Mouse (Mus musculus): ENCODE measurements around the gene Ralb.

Gene Ralb

DNA sequence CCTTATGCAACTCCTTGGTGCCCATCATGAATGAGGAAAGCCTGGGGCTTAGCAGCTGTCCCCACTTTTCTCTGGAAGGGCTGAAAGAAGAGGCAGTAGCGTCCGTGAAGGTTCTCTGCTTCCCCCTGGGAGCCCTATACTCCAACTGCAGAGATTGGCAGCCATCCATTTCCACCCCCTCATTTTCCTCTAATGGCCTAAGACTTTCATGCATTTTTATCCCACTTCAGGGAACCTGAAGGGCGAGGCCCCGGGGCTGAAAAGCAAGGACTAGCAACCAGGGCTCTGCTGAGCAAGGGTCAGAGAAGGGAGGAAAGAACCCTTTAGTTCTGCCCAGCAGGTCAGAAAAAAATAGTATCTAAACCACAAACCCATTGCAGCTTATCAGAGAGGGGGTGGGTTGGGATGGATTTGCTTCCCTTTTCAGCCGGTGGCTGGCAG, 20.4 kb upstream of the Ralb start:
- DNase-seq (ENCODE audit: low read depth in 2 of 2, low spot score in 2 of 2), result no peak

DNA sequence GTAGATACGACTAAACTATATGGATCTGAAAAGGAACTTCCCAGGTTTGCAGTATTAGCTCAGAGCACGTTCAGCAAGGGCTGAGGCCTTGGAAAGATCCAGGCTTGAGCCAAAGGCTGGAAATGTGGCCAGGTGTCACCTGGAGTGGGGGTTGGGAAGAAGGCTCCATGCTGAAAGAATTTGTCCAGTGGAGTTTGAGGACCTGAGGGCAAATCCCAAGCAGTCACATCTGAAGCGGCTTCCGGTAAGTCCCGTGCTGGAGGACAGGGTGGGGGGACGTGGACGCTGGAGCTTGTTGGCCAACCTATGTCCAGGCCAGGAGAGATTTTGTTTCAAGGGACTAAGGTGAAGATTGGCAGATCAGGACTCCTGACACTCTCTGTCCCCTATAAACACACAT, 19.2 kb upstream of the Ralb start:
- DNase-seq (ENCODE audit: low read depth in 2 of 2, low spot score in 2 of 2), result no peak

DNA sequence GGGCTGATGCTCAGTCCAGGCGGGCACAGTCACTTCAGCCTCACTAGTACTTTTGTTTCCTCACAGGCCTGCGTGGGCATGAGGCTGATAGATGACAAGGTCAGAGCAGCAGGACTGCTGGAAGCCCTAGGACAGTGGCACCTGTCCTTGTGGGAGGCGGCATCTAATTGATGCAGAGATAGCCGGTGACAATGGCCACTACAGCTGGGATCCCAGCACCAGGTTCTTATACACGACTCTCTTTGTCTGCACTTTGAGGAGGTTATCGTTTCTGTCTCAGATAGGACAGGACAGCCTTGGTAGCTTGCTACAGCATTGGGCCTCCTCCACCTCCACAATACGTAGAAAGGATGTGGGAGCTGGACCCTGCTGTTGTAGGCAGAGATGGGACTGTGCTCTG, 18.8 kb upstream of the Ralb start:
- no peak for DNase-seq (ENCODE audit: low read depth in 2 of 2, low spot score in 2 of 2)

DNA sequence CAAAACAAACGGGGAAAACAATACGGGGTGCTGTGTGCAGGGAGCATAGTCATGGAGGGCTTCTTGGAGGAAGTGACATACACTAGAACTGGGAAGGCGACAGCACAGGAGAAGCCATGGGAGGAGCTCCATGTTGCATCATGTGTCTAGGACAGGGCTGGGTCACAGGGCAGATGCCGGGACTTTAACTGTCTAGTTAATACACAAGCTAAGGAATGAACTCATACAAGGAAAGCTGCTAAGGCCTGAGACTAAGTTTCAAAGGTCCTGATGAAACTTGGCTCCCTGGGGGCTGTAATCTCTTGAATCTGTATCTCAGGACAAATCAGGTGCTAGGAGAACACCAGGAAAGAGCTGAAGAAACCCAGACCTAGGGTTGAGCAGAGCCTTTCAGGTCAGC, 18.1 kb upstream of the Ralb start:
- no peak for DNase-seq (ENCODE audit: low read depth in 2 of 2, low spot score in 2 of 2)

GRCm38 (mm10) chr1:119521681-119522080, 17.1 kb upstream of the Ralb start:
- DNase-seq (ENCODE audit: low read depth in 2 of 2, low spot score in 2 of 2), result no peak

DNA sequence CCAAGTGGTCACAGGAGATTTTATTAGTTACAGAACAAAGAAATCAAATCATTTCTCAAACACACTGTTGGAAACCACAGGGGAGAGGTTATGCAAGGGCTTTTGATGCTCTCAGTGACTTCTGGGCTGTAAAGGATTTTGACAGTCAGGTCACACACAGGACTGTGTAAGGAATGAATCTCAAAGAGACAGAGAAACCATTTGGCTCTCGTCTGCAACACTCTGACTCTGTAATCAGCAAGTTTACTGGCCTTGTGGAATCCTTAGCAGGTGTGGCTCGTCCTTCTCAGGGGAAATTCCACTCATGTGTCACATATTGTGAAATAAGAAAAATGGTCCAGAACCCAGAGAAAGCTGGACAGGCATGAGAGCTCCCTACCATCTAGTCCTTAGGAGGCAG, 16.4 kb upstream of the Ralb start:
- DNase-seq (ENCODE audit: low read depth in 2 of 2, low spot score in 2 of 2), result no peak

GRCm38 (mm10) chr1:119519286-119519685, 14.7 kb upstream of the Ralb start:
- DNase-seq (ENCODE audit: low read depth in 2 of 2, low spot score in 2 of 2), result no peak

GRCm38 (mm10) chr1:119518786-119519185, 14.2 kb upstream of the Ralb start:
- no peak for DNase-seq (ENCODE audit: low read depth in 2 of 2, low spot score in 2 of 2)

GRCm38 (mm10) chr1:119518060-119518459, 13.5 kb upstream of the Ralb start:
- no peak for DNase-seq (ENCODE audit: low read depth in 2 of 2, low spot score in 2 of 2)

DNA sequence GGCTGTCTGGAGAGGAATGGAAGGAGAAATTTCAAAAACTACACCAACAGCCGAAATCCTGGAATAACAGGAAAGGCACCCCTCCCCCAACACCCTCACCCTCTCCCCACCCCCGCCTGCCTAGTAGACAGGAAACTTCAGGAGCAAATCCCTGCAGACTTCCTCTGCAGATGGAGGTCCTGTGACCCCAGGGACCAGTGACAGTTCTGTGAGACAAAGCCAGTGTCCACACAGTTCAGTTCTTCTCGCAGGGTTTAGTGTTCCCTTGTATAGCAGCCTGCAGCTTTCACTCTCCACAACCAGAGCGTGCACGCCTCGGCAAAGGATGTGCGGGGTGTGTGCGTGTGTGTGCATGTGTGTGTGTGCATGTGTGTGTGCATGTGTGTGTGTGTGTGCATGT, 6.3 kb upstream of the Ralb start:
- no peak for DNase-seq (ENCODE audit: low read depth in 2 of 2, low spot score in 2 of 2)

DNA sequence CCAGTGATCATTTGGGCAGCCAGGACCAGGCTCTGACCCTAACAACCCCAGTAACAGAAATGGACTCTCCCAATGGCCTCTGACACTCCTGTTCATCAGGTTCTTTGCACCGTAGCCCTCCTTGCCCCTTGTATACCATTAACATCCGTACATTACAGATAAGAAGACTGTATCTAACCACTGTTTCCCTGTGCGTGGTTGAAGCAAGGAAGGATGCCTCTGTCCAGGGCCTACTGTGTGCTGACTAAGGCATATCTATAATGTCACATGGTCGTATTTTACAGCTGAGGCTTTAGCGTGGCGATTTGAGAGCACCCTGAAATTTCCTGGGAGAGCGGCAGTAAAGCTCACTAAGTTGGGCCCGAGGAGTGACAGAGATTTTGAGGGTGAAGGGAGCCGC, 5.8 kb upstream of the Ralb start:
- no peak for DNase-seq (ENCODE audit: low read depth in 2 of 2, low spot score in 2 of 2)

- no peak for DNase-seq (ENCODE audit: low read depth in 2 of 2, low spot score in 2 of 2)
Observed at GRCm38 (mm10) chr1:119509474-119509873, 4.9 kb upstream of the Ralb start.

DNA sequence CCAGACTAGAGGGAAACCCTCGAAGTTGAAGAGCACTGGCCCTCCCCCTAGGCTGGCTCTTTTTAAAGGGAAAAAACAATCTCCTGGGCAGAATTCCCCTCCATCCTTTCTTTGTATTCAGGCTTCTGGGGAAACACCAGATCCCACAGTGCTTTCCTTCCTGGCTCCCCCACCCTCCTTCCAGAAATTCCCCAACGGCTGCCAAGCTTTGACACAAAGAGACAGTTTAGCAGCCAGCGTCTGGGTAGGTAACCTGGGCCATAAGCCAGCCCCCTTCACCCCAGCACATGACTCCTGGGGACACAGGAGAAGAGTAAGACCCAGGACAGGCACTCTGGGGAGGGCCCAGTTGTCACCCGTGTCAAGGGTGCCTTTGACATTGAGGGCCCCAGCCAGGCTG, 4.0 kb upstream of the Ralb start:
- DNase-seq (ENCODE audit: low read depth in 2 of 2, low spot score in 2 of 2), result no peak

DNA sequence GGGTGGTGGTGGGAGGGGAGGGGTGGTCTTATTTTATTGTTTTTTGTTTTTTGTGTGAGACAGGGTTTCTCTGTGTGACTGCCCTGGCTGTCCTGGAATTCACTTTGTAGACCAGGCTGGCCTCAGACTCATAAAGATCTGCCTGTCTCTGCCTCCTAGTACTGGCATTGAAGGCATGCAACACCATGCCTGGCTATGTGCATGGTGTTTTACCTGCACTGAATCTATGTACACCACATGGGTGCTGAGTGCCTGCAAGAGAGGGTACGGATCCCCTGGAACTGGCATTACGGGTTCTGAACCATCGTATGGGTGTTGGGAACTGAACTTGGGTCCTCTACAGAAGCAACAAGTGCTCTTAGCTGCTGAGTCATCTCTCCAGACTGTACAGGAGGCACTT, 1.4 kb upstream of the Ralb start:
- no peak for DNase-seq (ENCODE audit: low read depth in 2 of 2, low spot score in 2 of 2)

GRCm38 (mm10) chr1:119503808-119504207, 786 bp downstream of the Ralb start:
- no peak for DNase-seq (ENCODE audit: low read depth in 2 of 2, low spot score in 2 of 2)

DNA sequence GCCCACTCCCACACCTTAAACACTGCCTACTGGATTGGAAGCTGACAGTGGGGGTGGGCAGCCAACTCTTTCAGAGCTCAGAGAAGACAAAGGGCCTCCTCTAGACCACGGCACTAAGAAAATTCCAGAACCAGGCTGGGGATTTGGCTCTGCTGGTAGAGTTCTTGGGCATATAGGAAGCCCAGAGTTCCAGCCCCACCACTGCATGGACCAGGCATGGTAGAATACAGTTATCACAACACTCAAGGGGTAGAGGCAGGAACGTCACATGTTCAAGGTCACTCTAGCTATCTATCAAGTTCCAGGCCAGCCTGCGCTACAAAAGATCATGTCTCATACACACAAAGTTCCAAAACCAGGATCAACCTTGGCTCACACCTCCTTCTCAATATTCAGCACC, 1.4 kb downstream of the Ralb start:
- DNase-seq (ENCODE audit: low read depth in 2 of 2, low spot score in 2 of 2), result no peak

GRCm38 (mm10) chr1:119502729-119503128, 1.9 kb downstream of the Ralb start:
- DNase-seq (ENCODE audit: low read depth in 2 of 2, low spot score in 2 of 2), result no peak

- no peak for DNase-seq (ENCODE audit: low read depth in 2 of 2, low spot score in 2 of 2)
Observed at GRCm38 (mm10) chr1:119501881-119502280, 2.7 kb downstream of the Ralb start.

DNA sequence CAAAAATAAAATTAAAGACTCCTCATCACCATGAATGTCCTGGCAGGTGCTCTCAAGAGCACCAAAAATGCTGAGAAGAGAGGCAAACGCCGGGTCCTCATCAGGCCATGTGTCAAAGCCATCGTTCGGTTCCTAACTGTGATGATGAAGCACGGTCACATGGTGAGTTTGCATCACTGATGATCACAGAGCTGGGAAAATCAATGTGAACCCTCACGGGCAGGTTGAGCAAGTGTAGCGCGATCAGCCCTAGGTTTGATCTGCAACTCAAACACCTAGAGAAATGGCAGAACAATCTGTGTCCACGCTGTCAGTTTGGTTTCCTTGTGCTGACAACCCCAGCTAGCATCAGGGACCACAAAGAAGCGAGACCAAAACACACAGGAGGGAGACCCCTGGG, 5.1 kb downstream of the Ralb start:
- DNase-seq (ENCODE audit: low read depth in 2 of 2, low spot score in 2 of 2), result no peak

DNA sequence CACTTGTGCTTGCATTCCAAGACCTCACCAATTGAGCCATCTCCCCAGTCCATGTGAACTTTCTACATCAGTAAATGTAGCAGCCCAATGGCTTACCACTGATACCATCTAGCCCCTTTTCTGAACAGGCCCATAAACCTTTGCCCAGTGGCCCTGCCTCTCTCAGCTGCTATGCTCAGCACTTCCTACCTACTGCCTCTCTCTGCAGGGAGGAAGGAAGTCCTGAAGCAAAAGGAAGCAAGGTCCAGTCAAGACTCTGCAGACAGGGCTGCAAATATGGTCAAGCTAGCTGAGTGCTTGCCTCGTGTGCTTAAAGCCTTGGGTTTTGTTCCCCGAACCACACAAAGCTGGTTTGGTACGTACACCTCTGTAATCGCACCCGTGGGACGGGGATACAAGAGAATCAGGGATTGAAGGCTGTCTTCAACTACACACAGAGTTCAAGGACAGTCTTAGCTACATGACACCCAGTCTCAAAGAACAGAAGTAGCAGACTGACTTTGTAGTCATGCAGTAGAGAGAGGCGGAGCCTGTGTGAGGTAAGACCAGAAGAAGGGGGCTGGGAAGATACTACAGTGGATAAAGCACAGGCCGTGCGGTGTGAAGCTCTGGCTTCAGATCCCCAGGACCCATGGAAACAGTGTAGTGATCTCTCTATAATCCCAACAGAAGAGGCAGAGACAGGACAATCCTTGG, 5.9 kb downstream of the Ralb start:
- no peak for DNase-seq (ENCODE audit: low read depth in 2 of 2, low spot score in 2 of 2)

- DNase-seq (ENCODE audit: low read depth in 2 of 2, low spot score in 2 of 2), result no peak
Observed at GRCm38 (mm10) chr1:119497346-119498004, 7.1 kb downstream of the Ralb start.

DNA sequence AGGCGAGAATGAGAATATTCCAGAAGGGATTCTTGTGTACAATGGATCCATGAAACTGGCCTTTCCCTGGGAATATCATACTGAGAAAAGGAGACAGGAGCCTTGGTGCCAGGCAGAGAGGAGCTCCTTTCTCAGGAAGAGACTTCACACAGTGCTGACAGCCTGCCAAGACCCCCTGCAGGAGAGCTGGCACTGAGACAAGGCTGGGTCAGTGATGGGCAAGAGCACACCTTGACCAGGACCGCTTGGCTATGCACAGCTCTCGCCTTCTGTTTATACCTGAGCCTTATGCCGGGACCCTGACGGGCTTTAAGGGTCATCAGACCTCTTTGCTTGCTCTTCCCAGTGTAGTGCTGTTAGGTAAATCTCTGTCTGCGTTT, 9.2 kb downstream of the Ralb start:
- no peak for DNase-seq (ENCODE audit: low read depth in 2 of 2, low spot score in 2 of 2)
